Mouse (Mus musculus): Measurements from ENCODE around the gene Ngp. TPM values are rescaled to one million over a fixed set of nuclear protein-coding genes. Genes with fewer than 3 reads are reported as not detected.
"Not testable (repeated sequence)": the region's sequence is repeated elsewhere in the genome, so short reads cannot be mapped to it uniquely, and the experiment has no call there.

Gene Ngp
- not detected in 2 replicates for polyA plus RNA-seq (2016; fragmentation: Nextera tagmentation; extraction: Ambion mirVana)

GRCm38 (mm10) chr9:110419511-110420112 lies at the start of gene Ngp:
Ngp (plus strand) TSS chr9:110419747.
- WGBS, result 87% methylated on average over 12 of the region's 12 CpGs

GRCm38 (mm10) chr9:110369860-110370259 lies 49.7 kb upstream of the Ngp start:
- no peaks in the 10 kb centered on the region for H3K9me3 ChIP-seq
- H3K4me3 ChIP-seq, result no peak overlapping the region
- WGBS, result 84% methylated on average over 3 of the region's 3 CpGs
- no peaks in the 10 kb centered on the region for H3K27me3 ChIP-seq (ENCODE audit: insufficient read depth, poor library complexity, severe bottlenecking)
- no peak overlapping the region for H3K27ac ChIP-seq
- peaks cover 32% of the 10 kb centered on the region for H3K36me3 ChIP-seq
- no peak for DNase-seq (ENCODE audit: low spot score)
- H3K4me1 ChIP-seq, result 0 out of 2 replicates have a peak, but pooled peaks cover 7% of the 10 kb centered on the region

More at GRCm38 (mm10) chr9:110419511-110420112, at the start of gene Ngp:
- Histone ChIP-seq H3K4me3 (no peak within 1 kb of the TSS), H3K4me1 (no peaks in the 10 kb centered on the region), H3K36me3 (no peaks in the 10 kb centered on the region), H3K9me3 (no peaks in the 10 kb centered on the region), H3K27ac (no peak within 1 kb of the TSS), H3K27me3 (ENCODE audit: insufficient read depth, poor library complexity, severe bottlenecking) (no peaks in the 10 kb centered on the region)
- no peak for DNase-seq (ENCODE audit: low spot score)

GRCm38 (mm10) chr9:110373871-110374270 lies 45.7 kb upstream of the Ngp start:
- peaks cover 56% of the 10 kb centered on the region for H3K36me3 ChIP-seq
- no peaks in the 10 kb centered on the region for H3K27me3 ChIP-seq (ENCODE audit: insufficient read depth, poor library complexity, severe bottlenecking)
- DNase-seq (ENCODE audit: low spot score), result no peak
- H3K4me3 ChIP-seq, result no peak overlapping the region
- no peaks in the 10 kb centered on the region for H3K9me3 ChIP-seq
- 0 out of 2 replicates have a peak, but pooled peaks cover 7% of the 10 kb centered on the region for H3K4me1 ChIP-seq
- no peak overlapping the region for H3K27ac ChIP-seq
- WGBS, result 91% methylated on average over 13 of the region's 13 CpGs

GRCm38 (mm10) chr9:110375668-110376067 lies 43.9 kb upstream of the Ngp start:
- 86% methylated on average over 3 of the region's 3 CpGs for WGBS
- H3K36me3 ChIP-seq, result peaks cover 69% of the 10 kb centered on the region

GRCm38 (mm10) chr9:110377655-110378054 lies 41.9 kb upstream of the Ngp start:
- 78% methylated on average over 15 of the region's 15 CpGs for WGBS

More at GRCm38 (mm10) chr9:110375668-110376067, 43.9 kb upstream of the Ngp start:
- H3K4me3 ChIP-seq, result no peak overlapping the region
- peaks cover 14% of the 10 kb centered on the region for H3K4me1 ChIP-seq
- H3K27me3 ChIP-seq (ENCODE audit: insufficient read depth, poor library complexity, severe bottlenecking), result 0 out of 2 replicates have a peak, but pooled peaks cover 15% of the 10 kb centered on the region
- no peaks in the 10 kb centered on the region for H3K9me3 ChIP-seq
- H3K27ac ChIP-seq, result no peak overlapping the region
- DNase-seq (ENCODE audit: low spot score), result no peak

GRCm38 (mm10) chr9:110379361-110379760 lies 40.2 kb upstream of the Ngp start:
- H3K4me1 ChIP-seq, result peaks cover 14% of the 10 kb centered on the region
- H3K9me3 ChIP-seq, result no peaks in the 10 kb centered on the region
- no peak overlapping the region for H3K27ac ChIP-seq
- H3K4me3 ChIP-seq, result no peak overlapping the region
- no peak for DNase-seq (ENCODE audit: low spot score)
- H3K36me3 ChIP-seq, result peaks cover 70% of the 10 kb centered on the region
- WGBS, result 95% methylated on average over 8 of the region's 8 CpGs
- 0 out of 2 replicates have a peak, but pooled peaks cover 15% of the 10 kb centered on the region for H3K27me3 ChIP-seq (ENCODE audit: insufficient read depth, poor library complexity, severe bottlenecking)

More at GRCm38 (mm10) chr9:110377655-110378054, 41.9 kb upstream of the Ngp start:
- not testable (repeated sequence) for H3K9me3 ChIP-seq; H3K4me3 ChIP-seq; H3K27ac ChIP-seq; DNase-seq (ENCODE audit: low spot score)
- Histone ChIP-seq H3K36me3 (peaks cover 71% of the 10 kb centered on the region), H3K27me3 (ENCODE audit: insufficient read depth, poor library complexity, severe bottlenecking) (0 out of 2 replicates have a peak, but pooled peaks cover 15% of the 10 kb centered on the region), H3K4me1 (peaks cover 16% of the 10 kb centered on the region)

GRCm38 (mm10) chr9:110380662-110381061 lies 38.9 kb upstream of the Ngp start:
- Histone ChIP-seq H3K4me3 (peak overlapping the region; percentile 41), H3K4me1 (peaks cover 14% of the 10 kb centered on the region), H3K9me3 (no peaks in the 10 kb centered on the region), H3K27ac (peak overlapping the region; percentile 7; the same call in 1 of the 2 replicates), H3K36me3 (peaks cover 77% of the 10 kb centered on the region), H3K27me3 (ENCODE audit: insufficient read depth, poor library complexity, severe bottlenecking) (0 out of 2 replicates have a peak, but pooled peaks cover 15% of the 10 kb centered on the region)
- WGBS, result 20% methylated on average over 21 of the region's 21 CpGs
- no peak for DNase-seq (ENCODE audit: low spot score)

GRCm38 (mm10) chr9:110381292-110381691 lies 38.3 kb upstream of the Ngp start:
- Histone ChIP-seq H3K9me3 (no peaks in the 10 kb centered on the region), H3K36me3 (peaks cover 78% of the 10 kb centered on the region), H3K4me1 (peaks cover 14% of the 10 kb centered on the region), H3K27me3 (ENCODE audit: insufficient read depth, poor library complexity, severe bottlenecking) (0 out of 2 replicates have a peak, but pooled peaks cover 15% of the 10 kb centered on the region), H3K4me3 (0 out of 2 replicates have a peak overlapping the region, but pooled peaks have one; percentile 41), H3K27ac (no peak overlapping the region)
- no peak for DNase-seq (ENCODE audit: low spot score)
- WGBS, result 69% methylated on average over 12 of the region's 12 CpGs

- 86% methylated on average over 7 of the region's 7 CpGs for WGBS
- H3K4me3 ChIP-seq, result no peak overlapping the region
- DNase-seq (ENCODE audit: low spot score), result no peak
- H3K27me3 ChIP-seq (ENCODE audit: insufficient read depth, poor library complexity, severe bottlenecking), result 0 out of 2 replicates have a peak, but pooled peaks cover 10% of the 10 kb centered on the region
- peaks cover 81% of the 10 kb centered on the region for H3K36me3 ChIP-seq
- no peaks in the 10 kb centered on the region for H3K9me3 ChIP-seq
- H3K4me1 ChIP-seq, result peaks cover 14% of the 10 kb centered on the region
- no peak overlapping the region for H3K27ac ChIP-seq
These were observed 35.1 kb upstream of the Ngp start for GRCm38 (mm10) chr9:110384369-110384929.

GRCm38 (mm10) chr9:110388011-110388410 lies 31.5 kb upstream of the Ngp start:
- peaks cover 100% of the 10 kb centered on the region for H3K36me3 ChIP-seq
- WGBS, result 81% methylated on average over 7 of the region's 7 CpGs
- DNase-seq (ENCODE audit: low spot score), result no peak
- no peaks in the 10 kb centered on the region for H3K27me3 ChIP-seq (ENCODE audit: insufficient read depth, poor library complexity, severe bottlenecking)
- H3K4me1 ChIP-seq, result no peaks in the 10 kb centered on the region
- H3K4me3 ChIP-seq, result no peak overlapping the region
- H3K27ac ChIP-seq, result no peak overlapping the region
- H3K9me3 ChIP-seq, result no peaks in the 10 kb centered on the region

GRCm38 (mm10) chr9:110390843-110391242 lies 28.7 kb upstream of the Ngp start:
- Histone ChIP-seq H3K4me1 (no peaks in the 10 kb centered on the region), H3K4me3 (no peak overlapping the region), H3K36me3 (peaks cover 96% of the 10 kb centered on the region), H3K27me3 (ENCODE audit: insufficient read depth, poor library complexity, severe bottlenecking) (no peaks in the 10 kb centered on the region), H3K9me3 (no peaks in the 10 kb centered on the region), H3K27ac (no peak overlapping the region)
- WGBS, result 85% methylated on average over 3 of the region's 3 CpGs
- DNase-seq (ENCODE audit: low spot score), result no peak

- Histone ChIP-seq H3K4me1 (no peaks in the 10 kb centered on the region), H3K9me3 (no peaks in the 10 kb centered on the region), H3K27me3 (ENCODE audit: insufficient read depth, poor library complexity, severe bottlenecking) (no peaks in the 10 kb centered on the region), H3K36me3 (peaks cover 90% of the 10 kb centered on the region), H3K4me3 (no peak overlapping the region), H3K27ac (no peak overlapping the region)
- 91% methylated on average over 4 of the region's 4 CpGs for WGBS
- DNase-seq (ENCODE audit: low spot score), result no peak
These were observed 26.3 kb upstream of the Ngp start for GRCm38 (mm10) chr9:110393295-110393694.

- WGBS, result 75% methylated on average over 5 of the region's 5 CpGs
- no peaks in the 10 kb centered on the region for H3K9me3 ChIP-seq
- H3K27me3 ChIP-seq (ENCODE audit: insufficient read depth, poor library complexity, severe bottlenecking), result no peaks in the 10 kb centered on the region
- H3K4me3 ChIP-seq, result no peak overlapping the region
- peaks cover 48% of the 10 kb centered on the region for H3K36me3 ChIP-seq
- DNase-seq (ENCODE audit: low spot score), result no peak
- H3K4me1 ChIP-seq, result 0 out of 2 replicates have a peak, but pooled peaks cover 4% of the 10 kb centered on the region
- 0 out of 2 replicates have a peak overlapping the region, but pooled peaks have one; percentile 29 for H3K27ac ChIP-seq
These were observed 18.9 kb upstream of the Ngp start for GRCm38 (mm10) chr9:110400650-110401049.
